Comparison of ENCODE assay signal across 8 mouse cellular contexts in genomic region chr19:28758854-28759253, GRCm38 (mm10).
DNase-seq lines count a peak whose midpoint lies in the region; ATAC-seq and TF ChIP-seq lines count a peak whose summit lies in the region.

No protein-coding gene starts in this region.

- H3K9ac ChIP-seq in midbrain, postnatal 0 days (replicated peaks; ENCODE audit: low read length, poor library complexity, severe bottlenecking): no peak overlapping the region

- peak; percentile 69; the same call in 1 of the 2 replicates for ATAC-seq in midbrain, postnatal 0 days (ENCODE audit: low FRiP score)

- no peaks in the 10 kb centered on the region for H3K27me3 ChIP-seq in heart, embryonic 10.5 days (ENCODE audit: insufficient read depth, poor library complexity, severe bottlenecking)
- H3K27me3 ChIP-seq in midbrain, postnatal 0 days (ENCODE audit: insufficient read depth, low read length): no peaks in the 10 kb centered on the region
- H3K27me3 ChIP-seq in thymus, adult 2 months (ENCODE audit: control insufficient read depth, insufficient read depth, low read length): no peaks in the 10 kb centered on the region

- TF ChIP-seq POLR2A in thymus, adult 2 months (IDR thresholded peaks at IDR 0.05; ENCODE audit: control insufficient read depth, extremely low read depth, insufficient read depth, low read length, poor library complexity): no peak

- H3K27ac ChIP-seq in heart, embryonic 10.5 days: no peak overlapping the region
- H3K27ac ChIP-seq in midbrain, postnatal 0 days (ENCODE audit: low read depth, low read length): no peak overlapping the region
- no peak overlapping the region for H3K27ac ChIP-seq in thymus, adult 2 months (ENCODE audit: control insufficient read depth, insufficient read depth, low read length)

- 54% methylated on average over 7 of the region's 7 CpGs for WGBS in heart, embryonic 10.5 days
- WGBS in midbrain, postnatal 0 days: 31% methylated on average over 7 of the region's 7 CpGs
- WGBS in thymus, adult 2 months: 53% methylated on average over 7 of the region's 7 CpGs

- H3K9me3 ChIP-seq in heart, embryonic 10.5 days: no peaks in the 10 kb centered on the region
- no peaks in the 10 kb centered on the region for H3K9me3 ChIP-seq in midbrain, postnatal 0 days (ENCODE audit: low read length)

- intact Hi-C loops in heart, postnatal 36 days (cut with DNase I): loop anchor here (1.0 to 2.0 kb wide), 2 partner anchors 62 to 593 kb away; no protein-coding TSS in a partner anchor

- no peaks in the 10 kb centered on the region for H3K4me1 ChIP-seq in heart, embryonic 10.5 days
- no peaks in the 10 kb centered on the region for H3K4me1 ChIP-seq in midbrain, postnatal 0 days (ENCODE audit: insufficient read depth, low read length)
- no peaks in the 10 kb centered on the region for H3K4me1 ChIP-seq in thymus, adult 2 months (replicated peaks; ENCODE audit: control insufficient read depth, insufficient read depth, low read length)

- TF ChIP-seq CTCF in midbrain, postnatal 0 days (IDR thresholded peaks at IDR 0.05): peak; percentile 78
- peak; percentile 51; the same call in 1 of the 2 replicates for TF ChIP-seq CTCF in thymus, adult 2 months (IDR thresholded peaks at IDR 0.05; ENCODE audit: borderline replicate concordance, control insufficient read depth, extremely low read depth, insufficient read depth, low read length, poor library complexity)

- no peak overlapping the region for H3K4me3 ChIP-seq in heart, embryonic 10.5 days
- H3K4me3 ChIP-seq in midbrain, postnatal 0 days (ENCODE audit: low read depth, low read length): no peak overlapping the region
- H3K4me3 ChIP-seq in thymus, adult 2 months (ENCODE audit: control insufficient read depth, insufficient read depth, low read length): no peak overlapping the region

- no peak overlapping the region for H3K4me2 ChIP-seq in midbrain, postnatal 0 days (ENCODE audit: low read depth, low read length, poor library complexity, severe bottlenecking)

- DNase-seq in heart, embryonic 10.5 days (ENCODE audit: low spot score): peak; percentile 76
- DNase-seq in heart, adult 8-10 months (ENCODE audit: low spot score): no peak
- peak; percentile 80 to 94 for DNase-seq in adrenal gland, adult (ENCODE audit: inconsistent age in 2 of 2, low spot score in 1 of 2)
- DNase-seq in cerebellum, postnatal 4 days (ENCODE audit: low spot score in 2 of 2): peak; percentile 67 to 86
- peak; percentile 44 to 60 for DNase-seq in heart, postnatal 36 days
- peak; percentile 58 to 73 for DNase-seq in left cerebral cortex, adult 18-20 months (ENCODE audit: low spot score in 2 of 2)
- DNase-seq in midbrain, postnatal 0 days (ENCODE audit: low spot score): peak; percentile 93
- peak; percentile 51 for DNase-seq in thymus, adult 2 months

- no peaks in the 10 kb centered on the region for H3K36me3 ChIP-seq in heart, embryonic 10.5 days
- no peaks in the 10 kb centered on the region for H3K36me3 ChIP-seq in midbrain, postnatal 0 days (ENCODE audit: insufficient read depth, low read length)
- no peaks in the 10 kb centered on the region for H3K36me3 ChIP-seq in thymus, adult 2 months (ENCODE audit: control insufficient read depth, insufficient read depth, low read length)
